Mouse (Mus musculus) intestine, embryonic 15.5 days (tissue): ENCODE results near the gene Tm9sf2. TPM values are rescaled to one million over a fixed set of nuclear protein-coding genes. Genes with fewer than 3 reads are reported as not detected.
"Not testable (repeated sequence)": the region's sequence is repeated elsewhere in the genome, so short reads cannot be mapped to it uniquely, and the experiment has no call there.

Experiments used
- ATAC-seq: fragments of 200-750 bp; cut with Nextera tagmentation; 2 replicates; pipeline ENCODE4 v1.8.0; 2017; ENCODE audit warnings: moderate TSS enrichment, moderate library complexity
- H3K27ac ChIP-seq: fragments of 300-500 bp; sonication (generic); 2 replicates; pipeline ENCODE4 v1.5.1; 2015; ENCODE audit warnings: mild to moderate bottlenecking, inconsistent platforms
- H3K27me3 ChIP-seq: fragments of 300-500 bp; sonication (generic); replicated peaks from 2 replicates; pipeline ENCODE4 v1.6.1; 2015; ENCODE audit warnings: inconsistent platforms
- H3K36me3 ChIP-seq: fragments of 300-500 bp; sonication (generic); 2 replicates; pipeline ENCODE4 v1.6.1; 2015; ENCODE audit warnings: inconsistent platforms
- H3K4me1 ChIP-seq: fragments of 300-500 bp; sonication (generic); replicated peaks from 2 replicates; pipeline ENCODE4 v1.6.1; 2015; ENCODE audit warnings: inconsistent platforms
- H3K4me2 ChIP-seq: fragments of 300-500 bp; sonication (generic); replicated peaks from 2 replicates; pipeline ENCODE4 v1.6.1; 2015; ENCODE audit warnings: mild to moderate bottlenecking, inconsistent platforms
- H3K4me3 ChIP-seq: fragments of 300-500 bp; sonication (generic); replicated peaks from 2 replicates; pipeline ENCODE4 v1.5.1; 2015; ENCODE audit warnings: inconsistent platforms
- H3K9ac ChIP-seq: fragments of 300-500 bp; sonication (generic); 2 replicates; pipeline ENCODE4 v1.6.1; 2015; ENCODE audit warnings: inconsistent platforms
- H3K9me3 ChIP-seq: fragments of 300-500 bp; sonication (generic); 2 replicates; pipeline ENCODE4 v1.6.1; 2016; ENCODE audit warnings: inconsistent platforms
- WGBS: fragments of 180-500 bp; shearing (Covaris S2); methylation state at CpG from one replicate; pipeline ENCODE4 v1.1.7; 2015; 5-methylcytosine and 5-hydroxymethylcytosine counted together
- polyA plus RNA-seq: library from polyadenylated mRNA; unstranded; fragments of >200 nt; fragmentation: Nextera tagmentation; extraction: Ambion mirVana; gene quantifications from 2 replicates; pipeline ENCODE4 v1.2.1, GENCODE M21; 2015

Gene Tm9sf2
- 247 and 273 TPM in 2 replicates for polyA plus RNA-seq

- no peaks in the 10 kb centered on the region for H3K36me3 ChIP-seq
- peak within 1 kb of the TSS; percentile 99 for H3K27ac ChIP-seq
- peak within 1 kb of the TSS; percentile 74 for H3K4me2 ChIP-seq
- under 1% methylated on average over 76 of the region's 76 CpGs for WGBS
- peak within 1 kb of the TSS; percentile 99 for H3K9ac ChIP-seq
- no peaks in the 10 kb centered on the region for H3K9me3 ChIP-seq
- peak within 1 kb of the TSS; percentile 100 for H3K4me3 ChIP-seq
- no peaks in the 10 kb centered on the region for H3K27me3 ChIP-seq
- H3K4me1 ChIP-seq, result peaks cover 12% of the 10 kb centered on the region; the same call in 1 of the 2 replicates
- peak; percentile 91 for ATAC-seq
Observed at GRCm38 (mm10) chr14:122106822-122107468, at the start of gene Tm9sf2. Tm9sf2 (plus strand) TSS chr14:122107038.

GRCm38 (mm10) chr14:122057941-122058346 is 48.9 kb upstream of the Tm9sf2 start:
- no peak for ATAC-seq
- no peak overlapping the region for H3K4me2 ChIP-seq
- no peak overlapping the region for H3K9ac ChIP-seq
- H3K9me3 ChIP-seq, result no peaks in the 10 kb centered on the region
- H3K27ac ChIP-seq, result no peak overlapping the region
- no peaks in the 10 kb centered on the region for H3K4me1 ChIP-seq
- H3K36me3 ChIP-seq, result no peaks in the 10 kb centered on the region
- H3K27me3 ChIP-seq, result no peaks in the 10 kb centered on the region
- 35% methylated on average over 2 of the region's 2 CpGs for WGBS
- H3K4me3 ChIP-seq, result no peak overlapping the region

- Histone ChIP-seq H3K36me3 (no peaks in the 10 kb centered on the region), H3K4me2 (no peak overlapping the region), H3K27ac (no peak overlapping the region), H3K9ac (no peak overlapping the region), H3K4me1 (no peaks in the 10 kb centered on the region), H3K27me3 (no peaks in the 10 kb centered on the region), H3K9me3 (no peaks in the 10 kb centered on the region), H3K4me3 (no peak overlapping the region)
- WGBS, result 7% methylated on average over 3 of the region's 3 CpGs
- ATAC-seq, result peak; percentile 78
Observed at GRCm38 (mm10) chr14:122060642-122061041, 46.2 kb upstream of the Tm9sf2 start.

- ATAC-seq, result no peak
- WGBS, result 76% methylated on average over 6 of the region's 6 CpGs
- no peaks in the 10 kb centered on the region for H3K27me3 ChIP-seq
- H3K4me3 ChIP-seq, result no peak overlapping the region
- H3K9ac ChIP-seq, result no peak overlapping the region
- H3K36me3 ChIP-seq, result no peaks in the 10 kb centered on the region
- H3K4me2 ChIP-seq, result no peak overlapping the region
- H3K27ac ChIP-seq, result no peak overlapping the region
- no peaks in the 10 kb centered on the region for H3K4me1 ChIP-seq
- H3K9me3 ChIP-seq, result no peaks in the 10 kb centered on the region
Observed at GRCm38 (mm10) chr14:122061376-122061775, 45.5 kb upstream of the Tm9sf2 start.

GRCm38 (mm10) chr14:122062411-122063090 is 44.3 kb upstream of the Tm9sf2 start:
- no peaks in the 10 kb centered on the region for H3K36me3 ChIP-seq
- no peaks in the 10 kb centered on the region for H3K27me3 ChIP-seq
- H3K4me2 ChIP-seq, result no peak overlapping the region
- no peaks in the 10 kb centered on the region for H3K9me3 ChIP-seq
- ATAC-seq, result no peak
- H3K4me1 ChIP-seq, result no peaks in the 10 kb centered on the region
- no peak overlapping the region for H3K9ac ChIP-seq
- 82% methylated on average over 10 of the region's 10 CpGs for WGBS
- H3K27ac ChIP-seq, result no peak overlapping the region
- H3K4me3 ChIP-seq, result no peak overlapping the region

- Histone ChIP-seq H3K4me3 (no peak overlapping the region), H3K9ac (no peak overlapping the region), H3K27me3 (no peaks in the 10 kb centered on the region), H3K27ac (no peak overlapping the region), H3K4me2 (no peak overlapping the region), H3K36me3 (no peaks in the 10 kb centered on the region), H3K9me3 (no peaks in the 10 kb centered on the region), H3K4me1 (peaks cover 2% of the 10 kb centered on the region; the same call in 1 of the 2 replicates)
- WGBS, result 66% methylated on average over 5 of the region's 5 CpGs
- ATAC-seq, result no peak
Observed at GRCm38 (mm10) chr14:122063599-122063998, 43.2 kb upstream of the Tm9sf2 start.

- Histone ChIP-seq H3K27ac (no peak overlapping the region), H3K36me3 (no peaks in the 10 kb centered on the region), H3K27me3 (no peaks in the 10 kb centered on the region), H3K9ac (no peak overlapping the region), H3K4me1 (peaks cover 5% of the 10 kb centered on the region; the same call in 1 of the 2 replicates), H3K4me3 (no peak overlapping the region), H3K9me3 (no peaks in the 10 kb centered on the region), H3K4me2 (no peak overlapping the region)
- 3% methylated on average over 2 of the region's 2 CpGs for WGBS
- no peak; the same call in 1 of the 2 replicates for ATAC-seq
Observed at GRCm38 (mm10) chr14:122064519-122064918, 42.3 kb upstream of the Tm9sf2 start.

- no peak overlapping the region for H3K9ac ChIP-seq
- 58% methylated on average over 4 of the region's 4 CpGs for WGBS
- H3K4me1 ChIP-seq, result peaks cover 5% of the 10 kb centered on the region; the same call in 1 of the 2 replicates
- no peaks in the 10 kb centered on the region for H3K9me3 ChIP-seq
- no peak overlapping the region for H3K27ac ChIP-seq
- no peak overlapping the region for H3K4me2 ChIP-seq
- H3K27me3 ChIP-seq, result no peaks in the 10 kb centered on the region
- no peak for ATAC-seq
- no peak overlapping the region for H3K4me3 ChIP-seq
- no peaks in the 10 kb centered on the region for H3K36me3 ChIP-seq
Observed at GRCm38 (mm10) chr14:122066243-122066642, 40.6 kb upstream of the Tm9sf2 start.

- H3K27me3 ChIP-seq, H3K36me3 ChIP-seq, H3K9me3 ChIP-seq, H3K9ac ChIP-seq, H3K27ac ChIP-seq, H3K4me3 ChIP-seq, ATAC-seq, H3K4me2 ChIP-seq, H3K4me1 ChIP-seq: not testable (repeated sequence)
- WGBS, result 48% methylated on average over 3 of the region's 3 CpGs
Observed at GRCm38 (mm10) chr14:122068036-122068435, 38.8 kb upstream of the Tm9sf2 start.

- Histone ChIP-seq H3K4me3 (no peak overlapping the region), H3K9ac (no peak overlapping the region), H3K4me1 (peaks cover 5% of the 10 kb centered on the region; the same call in 1 of the 2 replicates), H3K4me2 (no peak overlapping the region), H3K36me3 (no peaks in the 10 kb centered on the region), H3K9me3 (no peaks in the 10 kb centered on the region), H3K27ac (no peak overlapping the region), H3K27me3 (no peaks in the 10 kb centered on the region)
- ATAC-seq, result no peak
- WGBS, result 41% methylated on average over 11 of the region's 11 CpGs
Observed at GRCm38 (mm10) chr14:122068801-122069695, 37.8 kb upstream of the Tm9sf2 start.

GRCm38 (mm10) chr14:122069948-122070347 is 36.9 kb upstream of the Tm9sf2 start:
- Histone ChIP-seq H3K27me3 (no peaks in the 10 kb centered on the region), H3K9ac (no peak overlapping the region), H3K4me2 (no peak overlapping the region), H3K9me3 (no peaks in the 10 kb centered on the region), H3K4me1 (peaks cover 5% of the 10 kb centered on the region; the same call in 1 of the 2 replicates), H3K27ac (no peak overlapping the region), H3K4me3 (no peak overlapping the region), H3K36me3 (no peaks in the 10 kb centered on the region)
- ATAC-seq, result no peak
- 66% methylated on average over 3 of the region's 3 CpGs for WGBS

- H3K4me3 ChIP-seq, result no peak overlapping the region
- no peak overlapping the region for H3K27ac ChIP-seq
- ATAC-seq, result no peak
- H3K36me3 ChIP-seq, result no peaks in the 10 kb centered on the region
- no peak overlapping the region for H3K9ac ChIP-seq
- H3K4me2 ChIP-seq, result no peak overlapping the region
- peaks cover 5% of the 10 kb centered on the region; the same call in 1 of the 2 replicates for H3K4me1 ChIP-seq
- whole genome bisulfite sequencing, result 86% methylated on average over 5 of the region's 5 CpGs
- H3K27me3 ChIP-seq, result no peaks in the 10 kb centered on the region
- no peaks in the 10 kb centered on the region for H3K9me3 ChIP-seq
Observed at GRCm38 (mm10) chr14:122073422-122073821, 33.4 kb upstream of the Tm9sf2 start.
